Mouse (Mus musculus) kidney, embryonic 14.5 days (tissue): ENCODE measurements around the gene Optc. TPM values are rescaled to one million over a fixed set of nuclear protein-coding genes. Genes with fewer than 3 reads are reported as not detected.

Experiments
- ATAC-seq: fragments of 200-750 bp; cut with Nextera tagmentation; 2 replicates; pipeline ENCODE4 v1.8.0; 2017; ENCODE audit warnings: moderate number of reproducible peaks, mild to moderate bottlenecking, moderate TSS enrichment, moderate library complexity; ENCODE audit not compliant: low FRiP score, low TSS enrichment
- H3K27ac ChIP-seq: fragments of 300-500 bp; sonication (generic); 2 replicates; pipeline ENCODE4 v1.5.1; 2014; ENCODE audit warnings: low read depth, mild to moderate bottlenecking, low read length, moderate library complexity, mixed read lengths
- H3K27me3 ChIP-seq: fragments of 300-500 bp; sonication (generic); 2 replicates; pipeline ENCODE4 v1.6.1; 2014; ENCODE audit warnings: mild to moderate bottlenecking, low read length; ENCODE audit not compliant: control insufficient read depth, insufficient read depth
- H3K36me3 ChIP-seq: fragments of 300-500 bp; sonication (generic); 2 replicates; pipeline ENCODE4 v1.6.1; 2014; ENCODE audit warnings: low read length, mixed read lengths; ENCODE audit not compliant: control insufficient read depth, insufficient read depth
- H3K4me1 ChIP-seq: fragments of 300-500 bp; sonication (generic); 2 replicates; pipeline ENCODE4 v1.6.1; 2014; ENCODE audit warnings: low read length, mixed read lengths; ENCODE audit not compliant: control insufficient read depth, insufficient read depth
- H3K4me2 ChIP-seq: fragments of 300-500 bp; sonication (generic); replicated peaks from 2 replicates; pipeline ENCODE4 v1.6.1; 2014; ENCODE audit warnings: low read depth, mild to moderate bottlenecking, low read length
- H3K4me3 ChIP-seq: fragments of 300-500 bp; sonication (generic); 2 replicates; pipeline ENCODE4 v1.5.1; 2014; ENCODE audit warnings: mild to moderate bottlenecking, low read length
- H3K9ac ChIP-seq: fragments of 300-500 bp; sonication (generic); 2 replicates; pipeline ENCODE4 v1.6.1; 2014; ENCODE audit warnings: low read depth, mild to moderate bottlenecking, low read length, moderate library complexity
- H3K9me3 ChIP-seq: fragments of 300-500 bp; sonication (generic); 2 replicates; pipeline ENCODE4 v1.6.1; 2016; ENCODE audit warnings: low read length; ENCODE audit not compliant: control insufficient read depth
- WGBS: fragments of 180-500 bp; shearing (Covaris S2); extraction: QIAGEN DNeasy Blood & Tissue Kit; methylation state at CpG from one replicate; pipeline ENCODE4 v1.1.7; 2014; 5-methylcytosine and 5-hydroxymethylcytosine counted together
- polyA plus RNA-seq: library from polyadenylated mRNA; unstranded; fragments of >200 nt; fragmentation: Nextera tagmentation; extraction: Ambion mirVana; gene quantifications from 2 replicates; pipeline ENCODE4 v1.2.1, GENCODE M21; 2014

Optc gene
- 0.26 TPM in 1 of 2 replicates, not detected in the other for polyA plus RNA-seq

GRCm38 (mm10) chr1:133907949-133908658 lies at the start of gene Optc:
TSS of gene Optc (minus strand) at chr1:133907999.
- Histone ChIP-seq H3K27ac (peak within 1 kb of the TSS; percentile 73; the same call in 1 of the 2 replicates), H3K27me3 (no peaks in the 10 kb centered on the region), H3K4me2 (peak within 1 kb of the TSS; percentile 92), H3K36me3 (no peaks in the 10 kb centered on the region), H3K9ac (peak within 1 kb of the TSS; percentile 67), H3K9me3 (no peaks in the 10 kb centered on the region), H3K4me1 (peaks cover 18% of the 10 kb centered on the region), H3K4me3 (peak within 1 kb of the TSS; percentile 40)
- WGBS: 3% methylated on average over 30 of the region's 30 CpGs
- peak; percentile 75 for ATAC-seq

GRCm38 (mm10) chr1:133954009-133954408 lies 46.2 kb upstream of the Optc start:
- no peak overlapping the region for H3K4me3 ChIP-seq
- no peaks in the 10 kb centered on the region for H3K36me3 ChIP-seq
- 62% methylated on average over 2 of the region's 2 CpGs for WGBS
- no peak overlapping the region for H3K9ac ChIP-seq
- H3K27me3 ChIP-seq: peaks cover 3% of the 10 kb centered on the region; the same call in 1 of the 2 replicates
- ATAC-seq: no peak
- H3K27ac ChIP-seq: no peak overlapping the region
- peaks cover 5% of the 10 kb centered on the region; the same call in 1 of the 2 replicates for H3K4me1 ChIP-seq
- H3K9me3 ChIP-seq: no peaks in the 10 kb centered on the region
- no peak overlapping the region for H3K4me2 ChIP-seq

- Histone ChIP-seq H3K27ac (no peak overlapping the region), H3K9me3 (no peaks in the 10 kb centered on the region), H3K4me2 (no peak overlapping the region), H3K27me3 (peaks cover 3% of the 10 kb centered on the region; the same call in 1 of the 2 replicates), H3K4me3 (no peak overlapping the region), H3K4me1 (peaks cover 5% of the 10 kb centered on the region; the same call in 1 of the 2 replicates), H3K9ac (no peak overlapping the region), H3K36me3 (no peaks in the 10 kb centered on the region)
- WGBS: 18% methylated on average over 9 of the region's 9 CpGs
- ATAC-seq: no peak
Measured at GRCm38 (mm10) chr1:133953261-133953742, 45.5 kb upstream of the Optc start.

DNA sequence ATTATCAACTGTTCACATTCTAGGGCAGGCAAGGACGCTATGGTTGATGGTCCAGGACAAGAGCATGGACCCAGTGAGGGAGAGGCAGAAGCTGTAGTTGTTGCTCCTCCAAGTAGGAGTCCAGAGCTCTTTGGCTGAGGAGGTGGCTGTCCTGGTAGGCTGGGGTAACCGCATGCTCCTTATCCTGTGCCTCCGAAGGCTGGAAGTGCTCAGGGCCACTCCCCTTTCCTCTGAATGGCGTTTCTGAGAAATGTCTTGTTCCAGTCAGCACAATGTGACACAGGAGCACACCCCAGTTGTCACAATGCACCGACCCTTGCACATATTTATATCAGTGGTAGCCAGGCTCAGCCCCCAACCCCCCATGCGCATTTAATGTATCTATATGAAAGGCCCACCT lies 43.8 kb upstream of the Optc start:
- no peak overlapping the region for H3K4me2 ChIP-seq
- no peak for ATAC-seq
- peaks cover 3% of the 10 kb centered on the region; the same call in 1 of the 2 replicates for H3K27me3 ChIP-seq
- H3K4me1 ChIP-seq: peaks cover 5% of the 10 kb centered on the region; the same call in 1 of the 2 replicates
- no peaks in the 10 kb centered on the region for H3K9me3 ChIP-seq
- H3K36me3 ChIP-seq: no peaks in the 10 kb centered on the region
- no peak overlapping the region for H3K4me3 ChIP-seq
- no peak overlapping the region for H3K9ac ChIP-seq
- H3K27ac ChIP-seq: no peak overlapping the region
- 60% methylated on average over 6 of the region's 6 CpGs for WGBS

DNA sequence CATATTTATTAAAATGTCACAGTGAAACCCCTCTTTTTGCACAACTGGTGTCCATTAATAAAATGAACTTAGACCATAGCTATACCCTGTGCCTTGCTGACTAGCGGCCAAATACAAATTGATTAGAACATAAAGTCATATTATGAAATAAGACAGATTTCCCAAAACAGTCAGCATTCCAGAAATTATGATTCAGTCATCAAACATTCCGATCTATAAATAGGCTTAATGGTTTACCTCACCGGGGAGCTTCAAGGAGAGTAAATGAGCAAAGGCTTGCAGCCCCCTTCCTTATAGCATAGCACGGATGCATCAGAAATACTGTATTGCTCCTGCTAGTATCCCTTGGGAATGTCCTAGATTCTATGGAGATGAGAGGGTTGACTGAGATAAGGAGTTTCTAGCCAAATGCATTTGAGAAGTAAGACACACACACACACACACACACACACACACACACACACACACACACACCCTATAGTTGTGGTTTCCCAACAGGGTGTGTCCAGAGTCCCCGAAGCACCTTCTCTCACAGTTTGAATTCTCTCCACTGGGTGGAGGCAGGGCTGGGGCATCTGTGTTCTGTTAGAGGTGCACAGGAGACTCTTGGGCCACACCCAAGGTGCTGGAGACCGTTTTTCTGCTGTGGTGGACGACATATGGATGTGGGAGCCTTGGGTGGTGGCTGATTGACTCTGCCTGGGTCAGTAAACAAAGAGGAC lies 42.4 kb upstream of the Optc start:
- Histone ChIP-seq H3K4me1 (peaks cover 5% of the 10 kb centered on the region; the same call in 1 of the 2 replicates), H3K9ac (no peak overlapping the region)
- 64% methylated on average over 7 of the region's 7 CpGs for WGBS

GRCm38 (mm10) chr1:133945106-133945505 lies 37.3 kb upstream of the Optc start:
- H3K4me1 ChIP-seq: no peaks in the 10 kb centered on the region
- no peak overlapping the region for H3K27ac ChIP-seq
- no peak overlapping the region for H3K4me3 ChIP-seq
- H3K4me2 ChIP-seq: no peak overlapping the region
- no peaks in the 10 kb centered on the region for H3K36me3 ChIP-seq
- peaks cover 4% of the 10 kb centered on the region; the same call in 1 of the 2 replicates for H3K9me3 ChIP-seq
- no peak for ATAC-seq
- H3K27me3 ChIP-seq: no peaks in the 10 kb centered on the region
- WGBS: 98% methylated on average over 3 of the region's 3 CpGs
- no peak overlapping the region for H3K9ac ChIP-seq

More for the DNA sequence above, 42.4 kb upstream of the Optc start:
- Histone ChIP-seq H3K9me3 (no peaks in the 10 kb centered on the region), H3K36me3 (no peaks in the 10 kb centered on the region), H3K27me3 (peaks cover 3% of the 10 kb centered on the region; the same call in 1 of the 2 replicates), H3K4me2 (no peak overlapping the region), H3K27ac (no peak overlapping the region), H3K4me3 (no peak overlapping the region)
- no peak for ATAC-seq

GRCm38 (mm10) chr1:133941904-133942303 lies 34.1 kb upstream of the Optc start:
- H3K27ac ChIP-seq: no peak overlapping the region
- WGBS: 77% methylated on average over 3 of the region's 3 CpGs
- H3K36me3 ChIP-seq: no peaks in the 10 kb centered on the region
- no peaks in the 10 kb centered on the region for H3K27me3 ChIP-seq
- no peak overlapping the region for H3K4me2 ChIP-seq
- ATAC-seq: no peak
- H3K9ac ChIP-seq: no peak overlapping the region
- no peak overlapping the region for H3K4me3 ChIP-seq
- no peaks in the 10 kb centered on the region for H3K4me1 ChIP-seq
- H3K9me3 ChIP-seq: peaks cover 4% of the 10 kb centered on the region; the same call in 1 of the 2 replicates

DNA sequence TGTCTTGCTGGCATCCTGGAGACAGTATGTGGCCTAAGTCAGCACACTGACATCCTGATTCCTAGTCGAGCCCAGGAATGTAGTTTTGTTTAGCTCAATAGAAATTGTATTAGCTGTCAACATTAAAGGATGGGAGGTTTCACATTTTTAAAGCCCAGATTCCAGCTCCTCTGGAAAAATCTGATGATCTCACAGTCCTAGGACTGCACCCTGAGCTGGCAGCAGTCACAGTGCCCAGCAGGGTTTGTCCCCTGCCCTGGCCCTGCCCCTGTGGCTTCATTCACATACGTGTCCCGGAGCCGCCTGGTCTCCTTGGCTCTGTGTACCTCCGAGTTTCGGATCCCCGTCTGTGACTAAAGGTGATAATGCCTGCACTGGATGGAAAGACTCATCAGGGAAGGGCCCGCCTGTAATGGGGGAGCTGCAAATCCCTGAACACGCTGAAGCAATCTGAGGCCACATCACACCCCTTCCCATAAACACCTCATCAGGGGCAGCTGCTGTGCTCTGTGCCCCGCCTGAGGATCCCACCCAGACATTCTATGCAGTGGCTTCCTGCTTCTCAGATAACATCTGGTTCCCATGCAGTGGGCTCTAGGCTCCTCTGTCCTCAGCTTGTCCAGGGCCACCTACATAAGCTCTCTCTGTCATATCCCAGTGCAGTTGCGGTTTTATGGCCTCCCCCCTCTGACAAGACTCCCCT lies 33.5 kb upstream of the Optc start:
- 42% methylated on average over 11 of the region's 11 CpGs for WGBS

More for the DNA sequence above, 33.5 kb upstream of the Optc start:
- Histone ChIP-seq H3K9ac (no peak overlapping the region), H3K4me3 (no peak overlapping the region), H3K4me2 (no peak overlapping the region), H3K36me3 (no peaks in the 10 kb centered on the region), H3K27me3 (no peaks in the 10 kb centered on the region), H3K27ac (no peak overlapping the region), H3K4me1 (no peaks in the 10 kb centered on the region), H3K9me3 (peaks cover 4% of the 10 kb centered on the region; the same call in 1 of the 2 replicates)
- ATAC-seq: no peak
